Mouse (Mus musculus): ENCODE measurements around the gene Tert.

DNA sequence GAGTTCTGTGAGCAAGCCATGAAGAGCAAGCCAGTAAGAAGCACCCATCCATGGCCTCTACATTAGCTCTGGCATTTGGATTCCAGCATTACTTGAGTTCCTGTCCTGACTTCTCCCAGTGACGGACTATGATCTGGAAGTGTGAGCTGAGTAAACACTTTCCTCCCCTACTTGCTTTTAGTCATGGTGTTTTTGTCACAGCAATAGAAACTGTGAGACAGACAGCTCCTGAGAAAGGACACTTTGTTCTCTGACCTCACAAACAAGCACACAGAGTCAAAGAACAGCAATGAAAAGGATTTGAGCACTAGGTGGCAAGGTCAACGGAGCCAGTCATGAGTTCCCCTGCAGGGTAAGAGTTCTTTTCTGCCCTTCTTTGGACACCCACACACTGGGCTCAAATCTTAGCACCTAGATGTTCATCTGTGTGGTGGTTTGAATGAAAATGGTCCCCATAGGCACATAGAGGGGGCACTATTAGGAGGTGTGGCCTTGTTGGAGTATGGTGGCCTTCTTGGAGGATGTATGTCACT is 33.5 kb downstream of the Tert start:
- TF ChIP-seq SIN3A (IDR thresholded peaks at IDR 0.05; ENCODE audit: low read length) (no peak), EP300 (IDR thresholded peaks at IDR 0.05; ENCODE audit: low read length) (no peak), MXI1 (IDR thresholded peaks at IDR 0.05; ENCODE audit: low read depth, low read length) (no peak), ZC3H11A (IDR thresholded peaks at IDR 0.05; ENCODE audit: low read depth, low read length) (no peak), HCFC1 (IDR thresholded peaks at IDR 0.05; ENCODE audit: low read depth, low read length) (no peak), POLR2A (IDR thresholded peaks at IDR 0.05; ENCODE audit: low read depth, low read length) (no peak), JUND (conservative IDR thresholded peaks at IDR 0.05; ENCODE audit: low read depth, low read length) (no peak)
